ENCODE assay signal across 35 mouse cellular contexts in genomic region chr12:9430656-9431055, GRCm38 (mm10).
"Had no signal": no experiment of that assay in that cellular context is flagged by ENCODE, and none has a peak within 500 bp of the region (broad histone marks: within the 10 kb centered on the region; RNA-seq: fewer than 3 reads in every experiment).

No protein-coding gene starts in this region.

- DNase-seq: heart, postnatal 10 days; heart, postnatal 14 days; heart, postnatal 36 days; heart, postnatal 4 days; kidney, adult 11 months; kidney, adult 18-20 months; kidney, adult 2 months; kidney, adult 8-10 months; kidney, adult 9 months; kidney, postnatal 10 days; kidney, postnatal 14 days; kidney, postnatal 25 days; kidney, postnatal 36 days; kidney, postnatal 4 days; layer of hippocampus, adult 9-11 months; layer of hippocampus, postnatal 36 days had no signal

- H3K27me3 ChIP-seq: heart, embryonic 12.5 days; heart, embryonic 13.5 days; heart, embryonic 15.5 days; hindbrain, embryonic 12.5 days; hindbrain, embryonic 13.5 days; hindbrain, embryonic 15.5 days; intestine, embryonic 15.5 days; kidney, embryonic 15.5 days had no signal

- H3K9ac ChIP-seq: heart, embryonic 12.5 days; heart, embryonic 13.5 days; heart, embryonic 15.5 days; hindbrain, embryonic 12.5 days; hindbrain, embryonic 13.5 days; hindbrain, embryonic 14.5 days; hindbrain, embryonic 15.5 days; intestine, embryonic 15.5 days; kidney, embryonic 15.5 days had no signal

- H3K36me3 ChIP-seq: heart, embryonic 10.5 days; heart, embryonic 12.5 days; heart, embryonic 13.5 days; heart, embryonic 15.5 days; hindbrain, embryonic 10.5 days; hindbrain, embryonic 12.5 days; hindbrain, embryonic 13.5 days; hindbrain, embryonic 15.5 days; intestine, embryonic 15.5 days; kidney, embryonic 15.5 days had no signal

- H3K27ac ChIP-seq: heart, embryonic 10.5 days; heart, embryonic 13.5 days; heart, embryonic 15.5 days; hindbrain, embryonic 10.5 days; hindbrain, embryonic 12.5 days; hindbrain, embryonic 13.5 days; hindbrain, embryonic 14.5 days; hindbrain, embryonic 15.5 days; hindbrain, postnatal 0 days; intestine, embryonic 15.5 days; kidney, embryonic 15.5 days; kidney, postnatal 0 days; layer of hippocampus, adult 2 months had no signal

- H3K9me3 ChIP-seq: heart, embryonic 10.5 days; heart, embryonic 12.5 days; heart, embryonic 13.5 days; heart, embryonic 15.5 days; hindbrain, embryonic 13.5 days; hindbrain, embryonic 15.5 days; intestine, embryonic 15.5 days; kidney, embryonic 15.5 days had no signal

- H3K4me2 ChIP-seq: heart, embryonic 11.5 days; heart, embryonic 12.5 days; heart, embryonic 13.5 days; heart, embryonic 15.5 days; hindbrain, embryonic 12.5 days; hindbrain, embryonic 13.5 days; hindbrain, embryonic 14.5 days; hindbrain, embryonic 15.5 days; intestine, embryonic 15.5 days; kidney, embryonic 15.5 days had no signal

- ATAC-seq: hindbrain, embryonic 16.5 days; hindbrain, postnatal 0 days; inflammation-experienced regulatory T-cells, adult 6 months; intestine, embryonic 15.5 days; intestine, embryonic 16.5 days; intestine, postnatal 0 days had no signal

- H3K4me1 ChIP-seq: heart, embryonic 10.5 days; heart, embryonic 12.5 days; heart, embryonic 13.5 days; heart, embryonic 15.5 days; hindbrain, embryonic 10.5 days; hindbrain, embryonic 12.5 days; hindbrain, embryonic 13.5 days; hindbrain, embryonic 15.5 days; intestine, embryonic 15.5 days; kidney, embryonic 15.5 days had no signal

- H3K4me3 ChIP-seq: heart, embryonic 10.5 days; heart, embryonic 12.5 days; heart, embryonic 13.5 days; heart, embryonic 15.5 days; hindbrain, embryonic 10.5 days; hindbrain, embryonic 12.5 days; hindbrain, embryonic 13.5 days; hindbrain, embryonic 15.5 days; intestine, embryonic 15.5 days; kidney, embryonic 15.5 days; layer of hippocampus, adult 2 months had no signal
